Mouse (Mus musculus) neural tube, embryonic 15.5 days (tissue): ENCODE results near the gene Fxyd7. TPM values are rescaled to one million over a fixed set of nuclear protein-coding genes. Genes with fewer than 3 reads are reported as not detected.

ENCODE experiments used
- ATAC-seq: fragments of 200-750 bp; cut with Nextera tagmentation; 2 replicates; pipeline ENCODE4 v1.8.0; 2017; ENCODE audit warnings: mild to moderate bottlenecking, moderate TSS enrichment, moderate library complexity; ENCODE audit not compliant: low FRiP score
- H3K27ac ChIP-seq: fragments of 300-500 bp; sonication (generic); replicated peaks from 2 replicates; pipeline ENCODE4 v1.5.1; 2015; ENCODE audit warnings: mild to moderate bottlenecking, inconsistent platforms
- H3K27me3 ChIP-seq: fragments of 300-500 bp; sonication (generic); replicated peaks from 2 replicates; pipeline ENCODE4 v1.6.1; 2015; ENCODE audit warnings: inconsistent platforms
- H3K36me3 ChIP-seq: fragments of 300-500 bp; sonication (generic); 2 replicates; pipeline ENCODE4 v1.6.1; 2015; ENCODE audit warnings: inconsistent platforms
- H3K4me1 ChIP-seq: fragments of 300-500 bp; sonication (generic); 2 replicates; pipeline ENCODE4 v1.6.1; 2015; ENCODE audit warnings: inconsistent platforms
- H3K4me2 ChIP-seq: fragments of 300-500 bp; sonication (generic); 2 replicates; pipeline ENCODE4 v1.6.1; 2015; ENCODE audit warnings: inconsistent platforms, mild to moderate bottlenecking, moderate library complexity
- H3K4me3 ChIP-seq: fragments of 300-500 bp; sonication (generic); replicated peaks from 2 replicates; pipeline ENCODE4 v1.5.1; 2015; ENCODE audit warnings: mild to moderate bottlenecking, inconsistent platforms
- H3K9ac ChIP-seq: fragments of 300-500 bp; sonication (generic); replicated peaks from 2 replicates; pipeline ENCODE4 v1.6.1; 2015; ENCODE audit warnings: mild to moderate bottlenecking, inconsistent platforms
- H3K9me3 ChIP-seq: fragments of 300-500 bp; sonication (generic); replicated peaks from 2 replicates; pipeline ENCODE4 v1.6.1; 2016; ENCODE audit warnings: inconsistent platforms
- WGBS: fragments of 180-500 bp; shearing (Covaris S2); methylation state at CpG from one replicate; pipeline ENCODE4 v1.1.7; 2015; ENCODE audit warnings: mixed read lengths; 5-methylcytosine and 5-hydroxymethylcytosine counted together
- polyA plus RNA-seq: library from polyadenylated mRNA; unstranded; fragments of >200 nt; fragmentation: Nextera tagmentation; extraction: Ambion mirVana; gene quantifications from 2 replicates; pipeline ENCODE4 v1.2.1, GENCODE M21; 2015

Gene Fxyd7
- polyA plus RNA-seq, 1 experiment from 2014 or later: 417 TPM

- Histone ChIP-seq H3K4me1 (no peaks in the 10 kb centered on the region), H3K27ac (no peak overlapping the region), H3K4me3 (no peak overlapping the region), H3K9me3 (no peaks in the 10 kb centered on the region), H3K4me2 (no peak overlapping the region), H3K36me3 (no peaks in the 10 kb centered on the region), H3K9ac (no peak overlapping the region), H3K27me3 (no peaks in the 10 kb centered on the region)
- 78% methylated on average over 9 of the region's 9 CpGs for WGBS
- no peak for ATAC-seq
These were observed 17.7 kb downstream of the Fxyd7 start for GRCm38 (mm10) chr7:31033409-31034165.

GRCm38 (mm10) chr7:31031731-31032130, 19.5 kb downstream of the Fxyd7 start:
- H3K9ac ChIP-seq: no peak overlapping the region
- 87% methylated on average over 7 of the region's 7 CpGs for WGBS
- no peaks in the 10 kb centered on the region for H3K27me3 ChIP-seq
- H3K36me3 ChIP-seq: no peaks in the 10 kb centered on the region
- no peak overlapping the region for H3K4me2 ChIP-seq
- no peak overlapping the region for H3K4me3 ChIP-seq
- ATAC-seq: no peak
- no peaks in the 10 kb centered on the region for H3K4me1 ChIP-seq
- no peaks in the 10 kb centered on the region for H3K9me3 ChIP-seq
- H3K27ac ChIP-seq: no peak overlapping the region

DNA sequence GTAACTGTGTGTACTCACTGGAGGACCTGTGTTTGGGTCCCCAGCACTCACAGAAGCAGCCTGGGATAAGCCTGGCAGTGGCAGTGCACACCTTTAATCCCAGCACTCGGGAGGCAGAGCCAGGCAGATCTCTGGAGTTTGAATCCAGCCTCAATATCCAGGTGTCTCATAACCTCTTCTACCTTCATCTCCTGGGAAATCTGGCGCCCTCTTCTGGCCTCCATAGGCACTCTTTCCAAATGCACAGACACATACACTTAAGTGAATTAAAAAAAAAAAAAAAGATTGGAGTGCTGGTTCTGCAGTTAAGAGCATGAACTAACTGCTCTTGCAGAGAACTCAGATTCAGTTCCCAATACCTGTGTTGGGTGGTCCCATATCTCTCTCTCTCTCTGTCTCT, 20.6 kb downstream of the Fxyd7 start:
- no peaks in the 10 kb centered on the region for H3K36me3 ChIP-seq
- H3K27me3 ChIP-seq: no peaks in the 10 kb centered on the region
- WGBS: 62% methylated on average over 2 of the region's 2 CpGs
- no peak overlapping the region for H3K4me2 ChIP-seq
- H3K4me1 ChIP-seq: no peaks in the 10 kb centered on the region
- H3K9ac ChIP-seq: no peak overlapping the region
- no peak overlapping the region for H3K27ac ChIP-seq
- no peaks in the 10 kb centered on the region for H3K9me3 ChIP-seq
- no peak overlapping the region for H3K4me3 ChIP-seq
- ATAC-seq: no peak

- no peak overlapping the region for H3K9ac ChIP-seq
- no peaks in the 10 kb centered on the region for H3K4me1 ChIP-seq
- no peak overlapping the region for H3K4me3 ChIP-seq
- H3K36me3 ChIP-seq: no peaks in the 10 kb centered on the region
- H3K4me2 ChIP-seq: no peak overlapping the region
- WGBS: 79% methylated on average over 8 of the region's 8 CpGs
- no peaks in the 10 kb centered on the region for H3K9me3 ChIP-seq
- no peak for ATAC-seq
- no peaks in the 10 kb centered on the region for H3K27me3 ChIP-seq
- no peak overlapping the region for H3K27ac ChIP-seq
These were observed 22.7 kb downstream of the Fxyd7 start for GRCm38 (mm10) chr7:31028609-31029008.

DNA sequence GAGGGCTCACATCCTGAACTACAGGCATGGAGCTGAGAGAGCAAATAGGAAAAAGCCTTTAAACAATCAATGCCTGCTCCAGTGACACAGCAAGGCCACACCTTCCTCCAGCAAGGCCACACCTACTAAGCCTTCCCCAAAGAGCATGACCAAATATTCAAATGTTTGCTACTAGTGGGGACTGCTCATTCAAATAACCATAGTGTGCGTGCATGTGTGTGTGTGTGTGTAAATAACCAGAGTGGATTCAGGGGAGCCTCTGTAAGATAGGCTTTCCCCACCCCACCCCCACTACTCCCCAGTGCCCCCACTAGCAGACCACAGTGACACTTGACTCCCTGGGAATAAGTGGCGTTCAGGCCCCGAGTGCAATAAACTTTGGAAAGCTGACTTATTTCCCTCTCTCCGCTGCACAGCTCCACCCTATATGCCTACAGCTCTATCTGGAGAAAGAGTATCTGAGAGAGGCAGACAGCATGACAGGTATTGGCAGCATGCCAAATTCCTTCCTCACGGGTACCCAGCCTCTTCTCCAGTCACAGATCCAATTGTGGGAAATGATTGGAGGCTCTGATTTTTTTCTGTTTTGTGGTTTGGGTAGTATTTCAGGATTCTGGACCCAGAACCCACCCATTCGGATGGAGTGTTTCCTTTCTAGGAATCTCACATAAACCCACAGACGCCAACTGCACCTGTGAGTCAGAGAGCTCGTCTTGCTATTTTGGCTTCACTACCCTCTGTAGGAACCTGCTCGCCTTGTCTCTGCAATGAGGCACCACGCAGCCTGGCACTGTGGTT, 34.0 kb downstream of the Fxyd7 start:
- no peak for ATAC-seq
- WGBS: 49% methylated on average over 10 of the region's 10 CpGs

GRCm38 (mm10) chr7:31012971-31013370, 38.3 kb downstream of the Fxyd7 start:
- ATAC-seq: no peak
- no peak overlapping the region for H3K27ac ChIP-seq
- H3K4me3 ChIP-seq: no peak overlapping the region
- no peaks in the 10 kb centered on the region for H3K27me3 ChIP-seq
- H3K4me2 ChIP-seq: no peak overlapping the region
- H3K4me1 ChIP-seq: peaks cover 4% of the 10 kb centered on the region; the same call in 1 of the 2 replicates
- H3K9ac ChIP-seq: no peak overlapping the region
- no peaks in the 10 kb centered on the region for H3K9me3 ChIP-seq
- WGBS: 67% methylated on average over 5 of the region's 5 CpGs
- no peaks in the 10 kb centered on the region for H3K36me3 ChIP-seq

More for the DNA sequence above, 34.0 kb downstream of the Fxyd7 start:
- H3K4me1 ChIP-seq: peaks cover 4% of the 10 kb centered on the region; the same call in 1 of the 2 replicates
- no peaks in the 10 kb centered on the region for H3K27me3 ChIP-seq
- H3K4me3 ChIP-seq: no peak overlapping the region
- H3K27ac ChIP-seq: no peak overlapping the region
- H3K9ac ChIP-seq: no peak overlapping the region
- H3K4me2 ChIP-seq: no peak overlapping the region
- H3K9me3 ChIP-seq: no peaks in the 10 kb centered on the region
- H3K36me3 ChIP-seq: no peaks in the 10 kb centered on the region

DNA sequence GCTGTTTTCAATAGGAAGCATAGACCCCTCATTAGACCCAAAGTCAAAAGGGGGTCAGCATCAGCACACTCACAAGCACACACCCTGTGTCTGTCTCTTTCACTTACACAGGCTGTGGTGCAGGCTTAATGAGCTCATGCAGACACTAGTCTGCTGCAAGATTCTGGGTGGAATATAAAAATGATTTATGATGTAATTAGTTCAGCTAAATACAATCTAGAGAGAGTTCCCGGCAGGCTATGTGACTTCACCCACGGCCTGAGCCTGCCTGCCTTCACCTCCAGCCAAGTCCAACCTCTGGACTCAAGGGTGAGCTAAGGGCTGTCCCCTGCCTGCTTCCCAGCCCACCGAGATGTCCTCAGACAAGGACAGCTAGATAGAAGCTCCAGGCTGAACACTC, 42.4 kb downstream of the Fxyd7 start:
- Histone ChIP-seq H3K27me3 (no peaks in the 10 kb centered on the region), H3K9ac (no peak overlapping the region), H3K4me1 (no peaks in the 10 kb centered on the region), H3K27ac (peak overlapping the region; percentile 48; the same call in 1 of the 2 replicates), H3K36me3 (no peaks in the 10 kb centered on the region), H3K4me3 (no peak overlapping the region), H3K9me3 (no peaks in the 10 kb centered on the region), H3K4me2 (no peak overlapping the region)
- peak; percentile 61 for ATAC-seq
- WGBS: 35% methylated on average over 3 of the region's 3 CpGs

GRCm38 (mm10) chr7:31008175-31008574, 43.1 kb downstream of the Fxyd7 start:
- Histone ChIP-seq H3K9ac (no peak overlapping the region), H3K36me3 (no peaks in the 10 kb centered on the region), H3K4me3 (no peak overlapping the region), H3K9me3 (no peaks in the 10 kb centered on the region), H3K4me2 (no peak overlapping the region), H3K4me1 (no peaks in the 10 kb centered on the region), H3K27ac (no peak overlapping the region), H3K27me3 (no peaks in the 10 kb centered on the region)
- no peak for ATAC-seq
- WGBS: 59% methylated on average over 1 of the region's 1 CpGs

- Histone ChIP-seq H3K27ac (no peak overlapping the region), H3K9ac (no peak overlapping the region), H3K4me3 (no peak overlapping the region), H3K4me2 (no peak overlapping the region), H3K4me1 (no peaks in the 10 kb centered on the region), H3K27me3 (no peaks in the 10 kb centered on the region), H3K9me3 (no peaks in the 10 kb centered on the region), H3K36me3 (no peaks in the 10 kb centered on the region)
- ATAC-seq: no peak
- 91% methylated on average over 1 of the region's 1 CpGs for WGBS
These were observed 43.5 kb downstream of the Fxyd7 start for GRCm38 (mm10) chr7:31007775-31008174.

- H3K4me2 ChIP-seq: no peak overlapping the region
- H3K27ac ChIP-seq: no peak overlapping the region
- H3K27me3 ChIP-seq: no peaks in the 10 kb centered on the region
- no peak for ATAC-seq
- H3K4me3 ChIP-seq: no peak overlapping the region
- peaks cover 6% of the 10 kb centered on the region for H3K4me1 ChIP-seq
- H3K9ac ChIP-seq: no peak overlapping the region
- H3K36me3 ChIP-seq: no peaks in the 10 kb centered on the region
- 87% methylated on average over 8 of the region's 8 CpGs for WGBS
- H3K9me3 ChIP-seq: no peaks in the 10 kb centered on the region
These were observed 48.6 kb downstream of the Fxyd7 start for GRCm38 (mm10) chr7:31002650-31003049.

GRCm38 (mm10) chr7:31000505-31001020, 50.7 kb downstream of the Fxyd7 start:
- Histone ChIP-seq H3K9ac (no peak overlapping the region), H3K9me3 (no peaks in the 10 kb centered on the region), H3K36me3 (no peaks in the 10 kb centered on the region), H3K4me2 (no peak overlapping the region), H3K4me1 (peaks cover 6% of the 10 kb centered on the region), H3K27me3 (no peaks in the 10 kb centered on the region), H3K27ac (no peak overlapping the region), H3K4me3 (no peak overlapping the region)
- WGBS: 41% methylated on average over 7 of the region's 7 CpGs
- ATAC-seq: no peak

- Histone ChIP-seq H3K27ac (no peak overlapping the region), H3K9ac (no peak overlapping the region), H3K4me1 (peaks cover 6% of the 10 kb centered on the region), H3K4me3 (no peak overlapping the region), H3K36me3 (no peaks in the 10 kb centered on the region), H3K9me3 (no peaks in the 10 kb centered on the region), H3K27me3 (no peaks in the 10 kb centered on the region), H3K4me2 (no peak overlapping the region)
- 98% methylated on average over 2 of the region's 2 CpGs for WGBS
- no peak for ATAC-seq
These were observed 54.8 kb downstream of the Fxyd7 start for GRCm38 (mm10) chr7:30996491-30996890.
